Mouse (Mus musculus): ENCODE results near the gene Jakmip3.

- TF ChIP-seq CTCF (IDR thresholded peaks at IDR 0.05; ENCODE audit: control insufficient read depth, insufficient read depth, insufficient read length) (no peak), MAX (IDR thresholded peaks at IDR 0.05) (no peak), USF1 (IDR thresholded peaks at IDR 0.05; ENCODE audit: low read depth) (no peak)
Observed at GRCm38 (mm10) chr7:139094761-139095160, 154.2 kb downstream of the Jakmip3 start.
